Mouse (Mus musculus) midbrain, embryonic 15.5 days (tissue): ENCODE measurements around the gene Tmem176a. TPM values are rescaled to one million over a fixed set of nuclear protein-coding genes. Genes with fewer than 3 reads are reported as not detected.
"Not testable (repeated sequence)": the region's sequence is repeated elsewhere in the genome, so short reads cannot be mapped to it uniquely, and the experiment has no call there.

ENCODE experiments used
- ATAC-seq: fragments of 200-750 bp; cut with Nextera tagmentation; replicated peaks from 2 replicates; pipeline ENCODE4 v1.8.0; 2017; ENCODE audit warnings: moderate TSS enrichment
- H3K27ac ChIP-seq: fragments of 300-500 bp; sonication (generic); 2 replicates; pipeline ENCODE4 v1.5.1; 2015; ENCODE audit warnings: mild to moderate bottlenecking, inconsistent platforms
- H3K27me3 ChIP-seq: fragments of 300-500 bp; sonication (generic); replicated peaks from 2 replicates; pipeline ENCODE4 v1.6.1; 2015; ENCODE audit warnings: inconsistent platforms
- H3K36me3 ChIP-seq: fragments of 300-500 bp; sonication (generic); replicated peaks from 2 replicates; pipeline ENCODE4 v1.6.1; 2015; ENCODE audit warnings: inconsistent platforms
- H3K4me1 ChIP-seq: fragments of 300-500 bp; sonication (generic); 2 replicates; pipeline ENCODE4 v1.6.1; 2015; ENCODE audit warnings: inconsistent platforms
- H3K4me2 ChIP-seq: fragments of 300-500 bp; sonication (generic); 2 replicates; pipeline ENCODE4 v1.6.1; 2015; ENCODE audit warnings: inconsistent platforms, mild to moderate bottlenecking, moderate library complexity
- H3K4me3 ChIP-seq: fragments of 300-500 bp; sonication (generic); 2 replicates; pipeline ENCODE4 v1.5.1; 2015; ENCODE audit warnings: mild to moderate bottlenecking, inconsistent platforms
- H3K9ac ChIP-seq: fragments of 300-500 bp; sonication (generic); 2 replicates; pipeline ENCODE4 v1.6.1; 2015; ENCODE audit warnings: mild to moderate bottlenecking, inconsistent platforms
- H3K9me3 ChIP-seq: fragments of 300-500 bp; sonication (generic); 2 replicates; pipeline ENCODE4 v1.6.1; 2016; ENCODE audit warnings: inconsistent platforms
- WGBS: fragments of 180-500 bp; shearing (Covaris S2); methylation state at CpG from one replicate; pipeline ENCODE4 v1.1.7; 2015; ENCODE audit warnings: mixed read lengths; 5-methylcytosine and 5-hydroxymethylcytosine counted together
- polyA plus RNA-seq: library from polyadenylated mRNA; unstranded; fragments of >200 nt; fragmentation: Nextera tagmentation; extraction: Ambion mirVana; gene quantifications from 2 replicates; pipeline ENCODE4 v1.2.1, GENCODE M21; 2015

The Tmem176a gene
- polyA plus RNA-seq, 1 experiment from 2014 or later: 16.1 TPM

DNA sequence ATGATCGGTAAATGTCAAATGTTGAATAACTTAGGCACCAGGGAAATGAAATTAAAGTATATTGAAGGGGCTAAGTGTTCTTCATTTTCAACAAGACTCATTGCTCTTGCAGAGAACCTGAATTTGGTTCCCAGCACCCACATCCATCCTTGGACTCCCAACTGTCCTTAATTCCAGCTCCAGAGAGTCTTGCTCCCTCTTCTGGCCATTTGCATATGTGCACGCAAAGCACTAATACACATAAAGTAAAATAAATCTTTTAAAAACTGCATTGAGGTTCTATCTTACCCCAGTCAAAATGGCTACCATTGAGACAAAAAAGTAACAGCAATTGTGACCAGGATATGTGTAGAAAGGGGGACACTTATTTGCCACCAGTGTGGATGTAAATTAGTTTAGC, 13.4 kb downstream of the Tmem176a start:
- H3K4me3 ChIP-seq: no peak overlapping the region
- no peaks in the 10 kb centered on the region for H3K36me3 ChIP-seq
- H3K9me3 ChIP-seq: no peaks in the 10 kb centered on the region
- H3K4me2 ChIP-seq: no peak overlapping the region
- H3K27me3 ChIP-seq: no peaks in the 10 kb centered on the region
- H3K4me1 ChIP-seq: peaks cover 7% of the 10 kb centered on the region; the same call in 1 of the 2 replicates
- ATAC-seq: no peak
- no peak overlapping the region for H3K27ac ChIP-seq
- 94% methylated on average over 2 of the region's 2 CpGs for WGBS
- no peak overlapping the region for H3K9ac ChIP-seq

DNA sequence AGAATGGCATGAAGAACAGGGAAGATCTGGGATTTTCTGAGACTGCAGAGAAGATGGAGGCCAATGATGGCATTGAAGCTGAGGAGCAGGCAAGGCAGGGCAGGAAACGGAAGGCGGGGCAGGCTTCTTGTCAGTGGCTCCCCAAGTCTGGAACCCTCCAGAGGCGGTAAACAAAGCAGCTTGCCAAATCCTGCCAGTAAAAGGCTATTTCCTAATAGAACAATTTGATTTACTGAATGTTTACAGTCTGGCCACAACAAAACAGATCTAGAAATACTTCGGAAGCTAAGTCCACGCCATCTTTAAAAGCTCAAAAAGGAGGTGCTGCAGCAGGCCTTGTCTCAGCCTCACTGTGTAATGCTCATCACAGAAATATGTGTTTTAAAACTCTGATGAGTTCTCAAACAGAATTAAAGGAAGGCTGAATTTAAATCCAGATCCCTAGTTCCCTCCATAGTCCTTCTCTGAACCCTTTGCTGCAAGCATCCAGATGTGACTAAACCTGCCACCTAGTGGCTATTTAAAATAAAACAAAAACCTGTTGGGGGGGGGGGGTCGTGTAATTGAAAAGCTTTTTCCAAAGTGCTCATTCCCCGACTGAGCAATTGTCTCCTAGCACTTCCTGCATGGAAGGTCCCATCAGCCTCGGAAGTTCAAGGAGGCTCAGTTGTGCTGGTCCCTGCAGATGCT, 17.0 kb downstream of the Tmem176a start:
- WGBS: 55% methylated on average over 8 of the region's 8 CpGs
- no peak for ATAC-seq
- Histone ChIP-seq H3K4me3 (no peak overlapping the region), H3K4me1 (no peaks in the 10 kb centered on the region), H3K9ac (no peak overlapping the region), H3K27me3 (no peaks in the 10 kb centered on the region), H3K9me3 (no peaks in the 10 kb centered on the region), H3K4me2 (no peak overlapping the region), H3K36me3 (no peaks in the 10 kb centered on the region), H3K27ac (no peak overlapping the region)

DNA sequence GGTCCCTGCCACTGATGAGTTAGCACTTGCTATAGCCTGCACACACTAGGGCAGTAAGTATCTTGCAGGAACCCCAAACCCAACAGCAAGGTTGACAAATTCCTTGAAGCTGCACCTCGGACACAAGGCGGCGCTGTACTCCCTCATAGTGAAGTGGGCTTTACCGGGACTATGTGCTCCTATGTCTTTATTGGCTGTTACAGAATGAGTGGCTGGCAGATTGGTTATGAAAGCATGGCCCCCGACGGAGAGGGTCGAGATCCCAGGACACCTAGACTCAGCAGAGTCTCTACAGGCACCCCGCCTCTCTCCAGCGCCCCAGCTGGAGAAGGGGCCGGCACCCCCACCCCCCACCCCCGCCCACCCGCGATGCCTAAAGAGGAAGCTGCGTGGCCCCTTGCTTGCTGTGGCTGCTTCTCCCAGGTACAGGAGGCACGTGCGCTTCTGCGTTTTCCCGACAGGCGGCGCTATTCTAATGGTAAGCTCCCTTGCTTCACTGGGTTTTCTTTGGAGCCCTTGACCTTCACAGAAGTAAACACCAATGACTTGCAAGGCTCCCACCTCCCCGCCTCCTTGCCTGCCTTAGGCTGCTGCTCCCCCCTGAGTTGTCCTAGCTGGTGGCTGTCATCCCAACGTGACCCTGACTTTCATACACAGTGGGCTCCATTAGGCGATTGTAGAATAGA, 19.6 kb downstream of the Tmem176a start:
- no peak overlapping the region for H3K9ac ChIP-seq
- no peak overlapping the region for H3K4me3 ChIP-seq
- peak overlapping the region; percentile 35 for H3K4me2 ChIP-seq
- no peak overlapping the region for H3K27ac ChIP-seq
- H3K9me3 ChIP-seq: no peaks in the 10 kb centered on the region
- no peaks in the 10 kb centered on the region for H3K36me3 ChIP-seq
- no peaks in the 10 kb centered on the region for H3K27me3 ChIP-seq
- no peak for ATAC-seq
- WGBS: 12% methylated on average over 23 of the region's 23 CpGs
- no peaks in the 10 kb centered on the region for H3K4me1 ChIP-seq

DNA sequence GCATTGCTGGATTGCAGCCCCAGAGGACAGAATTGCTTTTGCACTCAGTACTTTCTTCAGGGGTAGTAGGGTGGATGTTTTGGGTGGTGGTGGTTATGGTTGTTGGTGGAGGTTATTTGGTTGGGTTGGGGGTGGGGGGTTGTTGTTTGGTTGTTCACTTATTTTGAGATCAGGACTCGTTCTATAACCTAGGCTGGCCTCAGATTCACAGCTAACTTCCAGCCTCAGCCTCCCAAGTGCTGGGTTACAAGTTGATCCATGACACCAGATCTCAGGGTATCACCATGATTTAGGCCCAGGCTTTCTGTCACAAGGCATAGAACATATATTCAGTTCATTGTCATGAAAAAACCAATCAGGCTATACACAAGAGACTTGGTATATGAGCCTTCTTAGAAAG, 20.1 kb downstream of the Tmem176a start:
- 0 out of 2 replicates have a peak, but pooled peaks cover under 1% of the 10 kb centered on the region for H3K4me1 ChIP-seq
- WGBS: 87% methylated on average over 1 of the region's 1 CpGs
- H3K4me3 ChIP-seq: no peak overlapping the region
- no peak overlapping the region for H3K4me2 ChIP-seq
- no peak overlapping the region for H3K27ac ChIP-seq
- no peak overlapping the region for H3K9ac ChIP-seq
- no peak for ATAC-seq
- H3K27me3 ChIP-seq: no peaks in the 10 kb centered on the region
- no peaks in the 10 kb centered on the region for H3K9me3 ChIP-seq
- H3K36me3 ChIP-seq: no peaks in the 10 kb centered on the region

DNA sequence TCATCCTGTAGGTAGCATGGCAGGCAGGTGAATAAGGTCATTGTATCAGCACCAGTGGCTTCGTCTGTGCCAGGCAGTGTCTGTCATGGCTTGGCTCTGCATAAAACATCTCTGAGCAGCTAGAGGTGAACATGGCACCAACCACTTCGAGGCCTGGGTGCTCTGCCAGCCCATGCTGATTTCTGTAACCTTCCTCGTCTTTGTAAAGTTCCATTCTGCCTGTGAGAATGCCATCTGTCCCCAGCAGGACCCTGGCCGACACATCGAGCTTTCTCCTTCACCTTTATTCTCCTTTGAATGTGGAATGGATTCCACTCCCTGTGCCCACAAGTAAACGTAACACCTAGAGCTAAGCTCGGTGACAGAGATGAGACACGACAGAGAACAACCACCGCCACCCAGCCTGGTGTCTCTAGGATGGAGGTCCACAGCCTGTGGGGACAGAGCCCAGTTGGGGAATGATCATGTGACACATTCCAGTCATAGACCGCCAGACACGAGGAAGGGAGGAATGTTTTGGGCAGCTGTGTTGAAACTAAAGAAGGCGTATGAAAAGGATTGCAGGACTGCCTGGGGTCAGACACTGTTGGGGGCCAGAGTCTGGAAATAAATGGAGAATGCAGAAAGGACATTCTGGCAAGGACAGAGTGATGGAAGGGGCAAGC, 21.0 kb downstream of the Tmem176a start:
- no peaks in the 10 kb centered on the region for H3K36me3 ChIP-seq
- H3K27ac ChIP-seq: no peak overlapping the region
- WGBS: 74% methylated on average over 12 of the region's 12 CpGs
- H3K9me3 ChIP-seq: no peaks in the 10 kb centered on the region
- no peak overlapping the region for H3K9ac ChIP-seq
- no peaks in the 10 kb centered on the region for H3K27me3 ChIP-seq
- ATAC-seq: no peak
- H3K4me3 ChIP-seq: no peak overlapping the region
- no peak overlapping the region for H3K4me2 ChIP-seq
- 0 out of 2 replicates have a peak, but pooled peaks cover 8% of the 10 kb centered on the region for H3K4me1 ChIP-seq

DNA sequence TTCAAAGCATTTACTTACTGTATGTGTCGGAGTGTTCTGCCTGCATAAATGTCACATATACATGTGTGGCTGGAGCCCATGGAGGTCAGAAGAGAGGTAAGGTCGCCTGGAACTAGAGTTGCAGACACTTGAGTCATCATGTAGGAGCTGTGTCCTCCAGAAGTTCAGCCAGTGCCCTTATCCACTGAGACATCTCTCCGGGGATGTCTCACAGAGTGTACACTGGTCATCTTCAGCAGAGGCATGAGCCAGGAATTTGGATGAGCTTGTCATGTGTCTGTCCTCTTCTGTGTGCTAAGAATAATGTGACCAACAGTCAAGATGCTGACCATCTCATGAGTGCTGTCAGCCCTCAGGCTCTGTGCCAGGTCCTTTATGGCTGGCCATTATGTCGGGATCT, 22.1 kb downstream of the Tmem176a start:
- 83% methylated on average over 4 of the region's 4 CpGs for WGBS
- ATAC-seq: no peak
- Histone ChIP-seq H3K4me3 (no peak overlapping the region), H3K27me3 (no peaks in the 10 kb centered on the region), H3K27ac (no peak overlapping the region), H3K9me3 (no peaks in the 10 kb centered on the region), H3K9ac (no peak overlapping the region), H3K36me3 (no peaks in the 10 kb centered on the region), H3K4me2 (no peak overlapping the region), H3K4me1 (peaks cover 17% of the 10 kb centered on the region)

DNA sequence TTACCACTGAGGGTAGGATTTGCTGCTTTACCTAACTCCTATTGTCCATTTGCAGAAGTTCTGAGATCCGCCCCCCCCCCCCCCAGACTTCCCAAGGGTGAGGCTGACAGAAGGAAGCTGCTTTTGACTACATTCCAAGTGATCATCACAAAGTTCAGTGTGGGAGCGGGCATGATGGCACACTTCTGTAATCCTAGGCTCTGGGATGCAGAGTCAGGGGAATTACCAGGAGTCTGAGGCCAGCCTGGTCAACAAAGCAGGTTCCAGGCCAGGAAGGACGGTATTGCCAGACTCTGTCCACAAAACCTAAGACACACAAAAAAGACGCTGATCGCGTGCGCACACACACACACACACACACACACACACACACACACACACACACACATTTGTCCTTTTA, 22.8 kb downstream of the Tmem176a start:
- H3K9me3 ChIP-seq: no peaks in the 10 kb centered on the region
- ATAC-seq: no peak
- no peak overlapping the region for H3K27ac ChIP-seq
- H3K4me2 ChIP-seq: no peak overlapping the region
- H3K36me3 ChIP-seq: no peaks in the 10 kb centered on the region
- peaks cover 17% of the 10 kb centered on the region for H3K4me1 ChIP-seq
- WGBS: 86% methylated on average over 7 of the region's 7 CpGs
- no peak overlapping the region for H3K9ac ChIP-seq
- no peaks in the 10 kb centered on the region for H3K27me3 ChIP-seq
- H3K4me3 ChIP-seq: no peak overlapping the region

DNA sequence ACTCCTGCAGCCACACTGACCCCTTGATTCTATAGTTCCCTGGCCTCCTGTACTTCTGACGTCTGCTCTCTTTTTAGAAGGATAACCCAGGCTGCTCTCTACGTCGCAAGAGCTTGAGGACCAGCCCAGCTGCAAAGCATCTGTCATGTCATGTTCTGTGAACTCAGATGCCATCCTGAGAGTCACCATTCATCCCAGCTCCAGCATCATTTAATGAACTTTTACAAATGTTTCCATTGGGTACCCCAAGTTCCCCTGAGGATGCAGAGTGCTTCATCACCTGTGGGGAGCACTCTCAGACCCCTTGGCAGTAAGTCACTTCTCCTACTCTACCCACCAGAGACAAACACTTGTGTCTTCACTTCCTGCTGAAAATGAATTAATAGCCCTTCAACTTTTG, 23.5 kb downstream of the Tmem176a start:
- no peak overlapping the region for H3K27ac ChIP-seq
- H3K27me3 ChIP-seq: no peaks in the 10 kb centered on the region
- ATAC-seq: no peak

DNA sequence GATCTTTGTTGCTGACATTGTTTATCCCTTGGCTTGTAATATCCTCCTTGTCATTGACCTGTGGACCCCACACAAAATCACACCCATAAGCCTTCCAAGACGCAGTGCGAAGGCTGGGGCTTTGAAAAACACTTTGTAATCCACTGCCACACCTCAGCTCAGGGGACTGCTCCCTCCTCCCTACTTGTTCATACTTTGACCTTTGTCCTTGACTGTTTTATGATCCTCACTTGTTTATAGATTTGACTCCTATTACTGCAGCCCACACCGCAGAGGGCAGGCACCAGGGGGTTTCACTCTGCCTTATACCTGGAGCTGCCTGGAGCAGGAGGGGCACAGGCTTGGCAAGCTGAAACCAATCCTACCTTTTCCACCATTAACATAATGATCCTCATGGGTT, 24.0 kb downstream of the Tmem176a start:
- H3K4me2 ChIP-seq: no peak overlapping the region
- peaks cover 17% of the 10 kb centered on the region for H3K4me1 ChIP-seq
- H3K4me3 ChIP-seq: no peak overlapping the region
- H3K27me3 ChIP-seq: no peaks in the 10 kb centered on the region
- 66% methylated on average over 3 of the region's 3 CpGs for WGBS
- no peak for ATAC-seq
- no peaks in the 10 kb centered on the region for H3K36me3 ChIP-seq
- no peaks in the 10 kb centered on the region for H3K9me3 ChIP-seq
- no peak overlapping the region for H3K27ac ChIP-seq
- no peak overlapping the region for H3K9ac ChIP-seq

More for the DNA sequence above, 23.5 kb downstream of the Tmem176a start:
- Histone ChIP-seq H3K4me2 (no peak overlapping the region), H3K4me3 (no peak overlapping the region), H3K36me3 (no peaks in the 10 kb centered on the region), H3K9ac (no peak overlapping the region), H3K4me1 (peaks cover 17% of the 10 kb centered on the region), H3K9me3 (no peaks in the 10 kb centered on the region)
- WGBS: 66% methylated on average over 3 of the region's 3 CpGs

DNA sequence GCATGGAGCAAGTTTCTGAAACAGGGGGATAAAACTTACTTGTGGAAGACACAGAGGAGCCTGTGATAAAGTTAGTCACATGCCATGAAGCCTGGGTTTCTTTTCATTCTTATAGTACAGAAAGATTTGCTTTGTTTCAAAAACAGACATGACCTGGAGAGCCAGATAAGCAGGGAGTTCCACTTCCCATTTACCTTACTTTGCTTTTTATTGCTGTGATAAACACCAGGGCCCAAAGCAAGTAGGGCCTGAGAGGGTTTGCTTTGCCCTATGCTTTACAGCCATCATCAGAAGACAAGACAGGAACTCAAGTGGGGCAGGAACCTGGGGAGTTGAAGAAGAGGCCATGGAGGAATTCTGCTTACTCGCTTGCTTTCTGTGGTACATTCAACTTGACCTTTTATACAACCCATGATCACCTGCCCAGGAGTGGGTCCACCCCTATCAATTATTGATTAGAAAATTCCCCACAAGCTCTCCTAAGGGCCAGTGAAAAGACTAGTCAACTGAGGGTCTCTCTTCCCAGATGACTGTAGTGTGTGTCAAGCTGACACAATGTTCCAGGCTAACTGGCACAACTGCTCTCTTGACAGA, 24.5 kb downstream of the Tmem176a start:
- no peak for ATAC-seq
- Histone ChIP-seq H3K4me1 (peaks cover 17% of the 10 kb centered on the region), H3K4me2 (no peak overlapping the region), H3K9me3 (no peaks in the 10 kb centered on the region), H3K4me3 (no peak overlapping the region), H3K27ac (no peak overlapping the region), H3K9ac (no peak overlapping the region), H3K27me3 (no peaks in the 10 kb centered on the region), H3K36me3 (no peaks in the 10 kb centered on the region)
- 92% methylated on average over 1 of the region's 1 CpGs for WGBS

DNA sequence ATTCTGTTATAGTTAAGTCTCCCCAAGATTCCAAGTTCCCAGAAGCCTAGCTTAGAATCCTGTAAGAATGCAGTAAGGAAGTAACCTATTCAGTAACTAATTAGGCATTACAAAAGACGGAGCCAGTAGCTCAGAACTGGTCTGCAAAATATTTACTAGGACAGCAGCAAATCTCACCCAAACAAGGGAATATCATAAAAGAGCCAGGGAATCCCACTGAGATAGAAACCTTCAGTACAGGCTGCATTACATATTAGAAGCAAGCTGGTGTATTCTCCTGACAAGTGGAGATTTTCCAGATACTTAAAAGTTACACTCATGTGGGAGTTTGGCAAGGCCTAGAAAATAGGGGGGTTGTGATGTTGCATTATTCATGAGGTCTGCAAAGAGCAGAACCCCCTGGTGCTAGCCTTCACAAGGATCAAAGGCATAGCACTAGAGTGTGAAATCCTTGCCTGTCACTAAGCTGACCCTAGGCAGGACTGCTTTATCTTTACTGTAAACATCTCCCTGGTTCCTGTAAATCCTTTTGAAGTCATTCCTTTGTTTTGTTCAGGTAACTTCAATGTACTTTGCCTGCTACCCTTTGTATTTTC, 25.7 kb downstream of the Tmem176a start:
- H3K36me3 ChIP-seq, H3K4me2 ChIP-seq, H3K4me3 ChIP-seq, H3K27ac ChIP-seq, ATAC-seq, H3K9ac ChIP-seq, H3K27me3 ChIP-seq, H3K9me3 ChIP-seq: not testable (repeated sequence)
- peaks cover 17% of the 10 kb centered on the region for H3K4me1 ChIP-seq
- WGBS: 6% methylated on average over 1 of the region's 1 CpGs

DNA sequence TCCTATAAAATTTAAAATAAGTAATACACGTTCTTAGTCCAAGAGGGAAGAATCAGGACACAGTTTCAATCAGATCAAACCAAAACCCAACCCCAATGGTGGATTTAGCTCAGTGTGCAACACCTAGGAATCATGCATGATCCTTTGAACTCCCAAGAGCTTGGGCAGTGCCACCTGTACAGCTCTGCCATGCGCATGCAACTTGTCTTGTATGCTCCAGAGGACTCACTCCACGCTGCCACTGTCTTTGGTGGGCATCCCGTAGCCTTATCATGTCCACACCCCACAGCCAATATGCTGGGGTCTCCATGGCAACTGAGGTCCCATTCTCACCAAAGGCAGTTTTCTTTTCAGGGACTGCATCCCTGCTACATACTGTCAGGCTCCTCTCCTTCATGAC, 26.4 kb downstream of the Tmem176a start:
- peak overlapping the region; percentile 22; the same call in 1 of the 2 replicates for H3K27ac ChIP-seq
- H3K36me3 ChIP-seq: no peaks in the 10 kb centered on the region

More for the DNA sequence above, 26.4 kb downstream of the Tmem176a start:
- ATAC-seq: peak; percentile 48
- 15% methylated on average over 4 of the region's 4 CpGs for WGBS
- Histone ChIP-seq H3K9me3 (no peaks in the 10 kb centered on the region), H3K9ac (no peak overlapping the region), H3K4me3 (no peak overlapping the region), H3K4me1 (peaks cover 17% of the 10 kb centered on the region), H3K27me3 (no peaks in the 10 kb centered on the region), H3K4me2 (no peak overlapping the region)
